Mouse (Mus musculus): Measurements from ENCODE around the gene Rbm42.
A peak's percentile ranks its signal among the peaks of the same experiment; 100 is the strongest.

Gene Rbm42

GRCm38 (mm10) chr7:30615049-30615760, 34.9 kb downstream of the Rbm42 start:
- DNase-seq, result no peak

GRCm38 (mm10) chr7:30614454-30614853, 35.7 kb downstream of the Rbm42 start:
- DNase-seq, result no peak

- peak; percentile 57 to 76 for DNase-seq
Observed at GRCm38 (mm10) chr7:30613529-30614112, 36.5 kb downstream of the Rbm42 start.

GRCm38 (mm10) chr7:30612654-30613402, 37.3 kb downstream of the Rbm42 start, which contains the start of gene Upk1a:
TSS of gene Upk1a (minus strand) at chr7:30612847.
- no peak for DNase-seq

GRCm38 (mm10) chr7:30610043-30610442, 40.1 kb downstream of the Rbm42 start:
- DNase-seq, result no peak

GRCm38 (mm10) chr7:30608476-30608875, 41.6 kb downstream of the Rbm42 start:
- no peak for DNase-seq

GRCm38 (mm10) chr7:30607706-30608309, 42.3 kb downstream of the Rbm42 start:
- DNase-seq, result peak; percentile 59 to 60

- no peak for DNase-seq
Observed at GRCm38 (mm10) chr7:30604944-30605343, 45.2 kb downstream of the Rbm42 start.

- no peak for DNase-seq
Observed at GRCm38 (mm10) chr7:30604424-30604823, 45.7 kb downstream of the Rbm42 start.

GRCm38 (mm10) chr7:30602583-30602982, 47.5 kb downstream of the Rbm42 start:
- no peak for DNase-seq

- peak; percentile 23 to 39 for DNase-seq
Observed at GRCm38 (mm10) chr7:30600651-30601050, 49.5 kb downstream of the Rbm42 start.

- peak; percentile 97 to 98 for DNase-seq
Observed at GRCm38 (mm10) chr7:30599933-30600353, 50.2 kb downstream of the Rbm42 start.

- no peak for DNase-seq
Observed at GRCm38 (mm10) chr7:30598786-30599185, 51.3 kb downstream of the Rbm42 start, which contains the start of gene Zbtb32. TSS of gene Zbtb32 (minus strand) at chr7:30598909.

- DNase-seq, result no peak
Observed at GRCm38 (mm10) chr7:30596811-30597210, 53.3 kb downstream of the Rbm42 start.

- DNase-seq, result no peak
Observed at GRCm38 (mm10) chr7:30596093-30596492, 54.0 kb downstream of the Rbm42 start.

GRCm38 (mm10) chr7:30594510-30595024, 55.5 kb downstream of the Rbm42 start:
- DNase-seq, result no peak

GRCm38 (mm10) chr7:30593579-30594509, 56.3 kb downstream of the Rbm42 start:
- DNase-seq, result no peak

GRCm38 (mm10) chr7:30592772-30593423, 57.2 kb downstream of the Rbm42 start:
- DNase-seq, result no peak

- no peak for DNase-seq
Observed at GRCm38 (mm10) chr7:30591605-30591951, 58.5 kb downstream of the Rbm42 start.

Measured in cerebellum, adult 18-20 months (tissue).